Mouse (Mus musculus): Measurements from ENCODE around the gene Olfr1371. TPM values are rescaled to one million over a fixed set of nuclear protein-coding genes. Genes with fewer than 3 reads are reported as not detected.

The Olfr1371 gene
- polyA plus RNA-seq, 1 experiment = not detected

DNA sequence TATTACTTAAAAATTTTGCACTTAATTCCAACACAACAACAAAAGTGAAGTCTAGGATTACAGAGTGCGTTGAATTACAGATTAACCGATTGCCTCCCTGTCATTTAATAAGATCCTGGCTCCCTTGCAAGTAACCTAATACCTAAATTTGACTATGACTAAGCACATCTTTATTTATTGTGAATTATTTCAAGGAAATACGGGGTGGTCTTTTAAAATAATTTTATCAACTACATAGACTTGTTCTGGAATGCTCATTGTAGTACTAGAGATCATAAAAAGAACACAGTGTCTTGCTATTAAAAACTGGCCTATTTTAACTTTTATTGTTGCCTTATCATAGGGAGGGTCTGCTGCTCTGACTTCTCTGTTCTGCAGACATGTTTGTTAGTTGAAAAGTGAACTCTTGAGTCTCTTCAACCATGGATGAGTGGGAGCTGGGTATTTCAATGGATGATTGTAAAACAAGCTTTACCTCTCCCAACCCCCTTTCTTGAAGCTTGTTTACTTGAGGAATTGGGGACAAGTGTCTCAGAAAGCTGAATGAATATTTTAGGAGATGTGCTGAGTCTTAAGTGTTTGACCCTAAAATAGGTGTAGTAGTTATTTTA lies 19.4 kb upstream of the Olfr1371 start:
- no peak overlapping the region for H3K27ac ChIP-seq (ENCODE audit: insufficient read depth, low read depth, low read length)
- no peak for TF ChIP-seq CTCF (IDR thresholded peaks at IDR 0.05; ENCODE audit: extremely low read depth, insufficient read length, insufficient replicate concordance, low read depth, low read length)
- no peak for TF ChIP-seq POLR2A (IDR thresholded peaks at IDR 0.05; ENCODE audit: low read depth, low read length)
- H3K4me3 ChIP-seq (ENCODE audit: low read depth, low read length) = no peak overlapping the region
- peaks cover 14% of the 10 kb centered on the region for H3K36me3 ChIP-seq (ENCODE audit: control insufficient read depth, insufficient read depth, low read length)
- H3K4me1 ChIP-seq (ENCODE audit: control insufficient read depth, insufficient read depth, insufficient read length, low read length) = peaks cover 11% of the 10 kb centered on the region; the same call in 1 of the 2 replicates
- H3K27me3 ChIP-seq (ENCODE audit: control insufficient read depth, insufficient read depth, low read length) = no peaks in the 10 kb centered on the region
- WGBS = 8% methylated on average over 3 of the region's 3 CpGs

GRCm38 (mm10) chr11:52231606-52232541 lies 18.1 kb upstream of the Olfr1371 start, which contains the start of gene Skp1a:
Gene Skp1a, plus strand, starts transcription at chr11:52231995.
- Histone ChIP-seq H3K27me3 (ENCODE audit: control insufficient read depth, insufficient read depth, low read length) (no peaks in the 10 kb centered on the region), H3K36me3 (ENCODE audit: control insufficient read depth, insufficient read depth, low read length) (peaks cover 4% of the 10 kb centered on the region), H3K27ac (ENCODE audit: insufficient read depth, low read depth, low read length) (peak within 1 kb of the TSS; percentile 97), H3K4me3 (ENCODE audit: low read depth, low read length) (peak within 1 kb of the TSS; percentile 88), H3K4me1 (ENCODE audit: control insufficient read depth, insufficient read depth, insufficient read length, low read length) (peaks cover 11% of the 10 kb centered on the region; the same call in 1 of the 2 replicates)
- under 1% methylated on average over 87 of the region's 87 CpGs for WGBS
- TF ChIP-seq CTCF (IDR thresholded peaks at IDR 0.05; ENCODE audit: extremely low read depth, insufficient read length, insufficient replicate concordance, low read depth, low read length) (no peak), POLR2A (IDR thresholded peaks at IDR 0.05; ENCODE audit: low read depth, low read length) (peak; percentile 99)

GRCm38 (mm10) chr11:52230694-52231093 lies 16.9 kb upstream of the Olfr1371 start:
- no peak for TF ChIP-seq CTCF (IDR thresholded peaks at IDR 0.05; ENCODE audit: extremely low read depth, insufficient read length, insufficient replicate concordance, low read depth, low read length)
- peak; percentile 23; the same call in 1 of the 2 replicates for TF ChIP-seq POLR2A (IDR thresholded peaks at IDR 0.05; ENCODE audit: low read depth, low read length)
- Histone ChIP-seq H3K4me1 (ENCODE audit: control insufficient read depth, insufficient read depth, insufficient read length, low read length) (peaks cover 11% of the 10 kb centered on the region; the same call in 1 of the 2 replicates), H3K4me3 (ENCODE audit: low read depth, low read length) (no peak overlapping the region), H3K36me3 (ENCODE audit: control insufficient read depth, insufficient read depth, low read length) (no peaks in the 10 kb centered on the region), H3K27me3 (ENCODE audit: control insufficient read depth, insufficient read depth, low read length) (no peaks in the 10 kb centered on the region), H3K27ac (ENCODE audit: insufficient read depth, low read depth, low read length) (peak overlapping the region; percentile 83)
- 22% methylated on average over 5 of the region's 5 CpGs for WGBS

GRCm38 (mm10) chr11:52228722-52229448 lies 15.1 kb upstream of the Olfr1371 start:
- no peaks in the 10 kb centered on the region for H3K27me3 ChIP-seq (ENCODE audit: control insufficient read depth, insufficient read depth, low read length)
- no peaks in the 10 kb centered on the region for H3K36me3 ChIP-seq (ENCODE audit: control insufficient read depth, insufficient read depth, low read length)
- TF ChIP-seq CTCF (IDR thresholded peaks at IDR 0.05; ENCODE audit: extremely low read depth, insufficient read length, insufficient replicate concordance, low read depth, low read length) (no peak), POLR2A (IDR thresholded peaks at IDR 0.05; ENCODE audit: low read depth, low read length) (no peak)
- WGBS = 61% methylated on average over 7 of the region's 7 CpGs
- no peak overlapping the region for H3K27ac ChIP-seq (ENCODE audit: insufficient read depth, low read depth, low read length)
- peaks cover 8% of the 10 kb centered on the region; the same call in 1 of the 2 replicates for H3K4me1 ChIP-seq (ENCODE audit: control insufficient read depth, insufficient read depth, insufficient read length, low read length)
- H3K4me3 ChIP-seq (ENCODE audit: low read depth, low read length) = no peak overlapping the region

GRCm38 (mm10) chr11:52227466-52228226 lies 13.9 kb upstream of the Olfr1371 start:
- 85% methylated on average over 13 of the region's 13 CpGs for WGBS
- H3K36me3 ChIP-seq (ENCODE audit: control insufficient read depth, insufficient read depth, low read length) = no peaks in the 10 kb centered on the region
- H3K4me1 ChIP-seq (ENCODE audit: control insufficient read depth, insufficient read depth, insufficient read length, low read length) = peaks cover 11% of the 10 kb centered on the region; the same call in 1 of the 2 replicates
- no peak for TF ChIP-seq POLR2A (IDR thresholded peaks at IDR 0.05; ENCODE audit: low read depth, low read length)
- no peak for TF ChIP-seq CTCF (IDR thresholded peaks at IDR 0.05; ENCODE audit: extremely low read depth, insufficient read length, insufficient replicate concordance, low read depth, low read length)
- no peaks in the 10 kb centered on the region for H3K27me3 ChIP-seq (ENCODE audit: control insufficient read depth, insufficient read depth, low read length)
- no peak overlapping the region for H3K27ac ChIP-seq (ENCODE audit: insufficient read depth, low read depth, low read length)
- H3K4me3 ChIP-seq (ENCODE audit: low read depth, low read length) = no peak overlapping the region

- Histone ChIP-seq H3K27me3 (ENCODE audit: control insufficient read depth, insufficient read depth, low read length) (no peaks in the 10 kb centered on the region), H3K36me3 (ENCODE audit: control insufficient read depth, insufficient read depth, low read length) (no peaks in the 10 kb centered on the region), H3K4me1 (ENCODE audit: control insufficient read depth, insufficient read depth, insufficient read length, low read length) (peaks cover 11% of the 10 kb centered on the region; the same call in 1 of the 2 replicates), H3K27ac (ENCODE audit: insufficient read depth, low read depth, low read length) (no peak overlapping the region), H3K4me3 (ENCODE audit: low read depth, low read length) (no peak overlapping the region)
- 91% methylated on average over 3 of the region's 3 CpGs for WGBS
- TF ChIP-seq CTCF (IDR thresholded peaks at IDR 0.05; ENCODE audit: extremely low read depth, insufficient read length, insufficient replicate concordance, low read depth, low read length) (no peak), POLR2A (IDR thresholded peaks at IDR 0.05; ENCODE audit: low read depth, low read length) (no peak)
Measured at GRCm38 (mm10) chr11:52227053-52227452, 13.3 kb upstream of the Olfr1371 start.
